Mouse (Mus musculus): Measurements from ENCODE around the gene Tnfrsf25.

DNA sequence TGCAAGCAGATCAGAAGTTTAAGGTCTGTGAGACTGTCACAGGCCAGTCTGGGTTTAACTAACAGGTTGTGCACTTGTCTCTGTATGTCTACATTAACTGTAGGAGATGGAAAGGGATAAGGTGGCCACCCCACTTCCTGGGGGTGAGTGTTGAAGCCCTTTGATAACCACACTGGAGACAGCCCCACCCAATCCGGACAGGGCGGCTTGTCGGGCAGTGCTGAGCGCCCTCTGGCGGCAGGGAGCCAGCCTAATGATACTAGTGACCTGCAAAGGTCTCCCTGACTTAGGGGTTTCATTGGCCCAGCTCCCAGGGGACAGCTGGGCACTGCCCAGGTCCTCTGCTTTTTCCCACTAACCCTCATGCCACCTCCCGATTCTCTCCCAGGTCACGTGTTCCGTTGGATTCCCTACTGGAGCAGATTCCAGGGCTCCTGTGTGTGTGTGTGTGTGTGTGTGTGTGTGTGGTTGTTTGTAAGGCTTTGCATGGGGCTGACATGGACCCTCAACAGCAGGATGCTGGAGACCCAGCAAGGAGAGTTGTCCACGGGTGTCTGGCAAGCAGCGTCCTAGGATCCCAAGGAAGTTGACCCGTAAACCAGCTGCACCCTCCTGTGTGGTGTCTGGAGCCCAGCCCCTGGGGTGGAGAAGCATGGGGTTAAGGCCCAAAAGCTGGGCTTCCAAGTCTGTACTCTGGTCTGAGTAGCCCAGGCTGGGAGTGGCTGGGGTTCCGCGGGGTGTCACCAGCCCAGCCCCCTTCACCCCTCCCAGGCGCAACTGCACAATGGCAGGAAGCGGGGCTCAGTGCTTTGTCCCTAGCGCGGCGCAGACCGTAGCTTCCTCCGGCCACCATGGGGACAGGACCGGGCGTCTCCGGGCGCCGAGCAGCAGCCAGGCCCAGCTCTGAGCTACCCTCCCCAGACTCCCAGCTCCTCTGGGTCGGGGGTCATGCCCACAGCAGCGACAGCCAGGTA lies 19.5 kb upstream of the Tnfrsf25 start:
- peak; percentile 65 for TF ChIP-seq CTCF (IDR thresholded peaks at IDR 0.05; ENCODE audit: borderline replicate concordance, insufficient read depth, low read depth, low read length)
- no peak for TF ChIP-seq POLR2A (IDR thresholded peaks at IDR 0.05; ENCODE audit: borderline replicate concordance, insufficient read depth, low read length)

All from cerebellum, adult 2 months (tissue).